Mouse (Mus musculus) MEL (cell line): ENCODE data around the gene Grb10.

Experiments used
- BHLHE40 ChIP-seq: IDR thresholded peaks from 2 replicates; pipeline ENCODE4 v1.6.1; 2012; ENCODE audit warnings: low read depth, mild to moderate bottlenecking, inconsistent platforms, low read length, improper control_type of control experiment, borderline replicate concordance
- CTCF ChIP-seq, 3 experiments: IDR thresholded peaks in 2 of 3; conservative IDR thresholded peaks in 1 of 3; 2 replicates each; pipeline ENCODE4 v1.5.1; 2011 to 2012; ENCODE audit warnings: low read length in 3 of 3, low read depth in 2 of 3, mild to moderate bottlenecking in 2 of 3, improper control_type of control experiment in 1 of 3, inconsistent platforms in 1 of 3, mixed read lengths in 1 of 3, moderate library complexity in 1 of 3; ENCODE audit not compliant: control insufficient read depth in 1 of 3, insufficient read depth in 1 of 3, poor library complexity in 1 of 3, severe bottlenecking in 1 of 3
- E2F4 ChIP-seq: IDR thresholded peaks from 2 replicates; pipeline ENCODE4 v1.6.1; 2011; ENCODE audit warnings: low read depth, low read length, improper control_type of control experiment, borderline replicate concordance
- GABPA ChIP-seq: IDR thresholded peaks from 2 replicates; pipeline ENCODE4 v1.6.1; 2012; ENCODE audit warnings: low read depth, mild to moderate bottlenecking, inconsistent platforms, low read length, improper control_type of control experiment, moderate library complexity
- POLR2A ChIP-seq, 2 experiments: IDR thresholded peaks; 2 replicates each; pipeline ENCODE4 v1.6.1; 2011 to 2012; ENCODE audit warnings: low read length in 2 of 2, mild to moderate bottlenecking in 2 of 2, control low read depth in 1 of 2, improper control_type of control experiment in 1 of 2, low read depth in 1 of 2, moderate library complexity in 1 of 2; ENCODE audit not compliant: control insufficient read depth in 1 of 2, insufficient read depth in 1 of 2, poor library complexity in 1 of 2
- ZC3H11A ChIP-seq: IDR thresholded peaks from 2 replicates; pipeline ENCODE4 v1.6.1; 2012; ENCODE audit warnings: low read depth, mild to moderate bottlenecking, inconsistent platforms, low read length, improper control_type of control experiment

DNA sequence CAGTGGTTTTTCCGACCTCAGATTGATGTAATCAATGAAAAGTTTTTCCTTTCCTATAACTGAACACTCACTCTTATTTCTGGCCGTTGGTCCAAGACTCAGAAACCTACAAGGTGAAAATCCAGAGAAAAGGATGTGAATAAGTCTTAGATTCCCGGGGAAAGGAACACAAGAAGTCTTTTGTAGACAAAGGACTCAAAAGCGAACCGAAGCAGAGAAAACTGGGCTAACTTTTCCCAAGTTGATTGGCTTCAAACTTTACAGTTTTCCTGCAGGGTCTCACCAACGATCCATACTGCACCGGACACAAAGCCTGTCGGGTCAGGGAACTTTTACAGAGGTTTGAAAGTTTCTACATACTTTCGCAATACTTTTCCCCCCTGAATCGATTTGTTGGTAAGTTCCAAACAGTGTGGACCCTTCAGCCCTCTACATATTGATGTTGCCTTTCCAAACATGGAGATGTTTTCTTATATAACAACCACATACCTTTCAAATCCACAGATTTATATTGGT, at the start of gene Grb10:
- TF ChIP-seq BHLHE40 = no peak
- no peak for TF ChIP-seq POLR2A (IDR thresholded peaks at IDR 0.05; ENCODE audit: control insufficient read depth in 1 of 2, insufficient read depth in 1 of 2, low read depth in 1 of 2, low read length in 2 of 2, poor library complexity in 1 of 2)
- no peak for TF ChIP-seq GABPA
- no peak for TF ChIP-seq E2F4
- TF ChIP-seq CTCF (IDR thresholded peaks at IDR 0.05 in 2 of 3, conservative IDR thresholded peaks at IDR 0.05 in 1 of 3; ENCODE audit: control insufficient read depth in 1 of 3, insufficient read depth in 1 of 3, low read depth in 2 of 3, low read length in 3 of 3, poor library complexity in 1 of 3, severe bottlenecking in 1 of 3) = no peak
- no peak for TF ChIP-seq ZC3H11A
